Mouse (Mus musculus): ENCODE measurements around the gene Kif2a.

DNA sequence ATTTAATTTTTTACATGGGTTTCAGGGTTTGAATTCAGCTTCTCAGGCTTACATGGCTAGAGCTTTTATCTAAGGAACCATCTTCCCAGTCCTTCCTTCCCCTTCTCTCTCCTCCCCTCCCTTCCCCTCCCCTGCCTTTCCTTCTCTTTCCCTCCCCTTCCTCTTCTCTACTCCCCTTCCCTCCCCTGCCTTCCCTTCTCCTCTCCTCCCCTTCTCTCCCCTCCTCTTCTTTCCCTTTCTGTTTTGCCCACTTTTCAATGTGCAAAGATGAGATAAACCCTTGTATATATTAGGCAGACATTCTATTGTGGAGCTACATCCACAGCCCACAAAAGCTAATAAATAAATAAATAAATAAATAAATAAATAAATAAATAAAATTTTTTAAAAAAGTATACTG is 9.3 kb upstream of the Kif2a start:
- TF ChIP-seq CTCF (IDR thresholded peaks at IDR 0.05; ENCODE audit: borderline replicate concordance, insufficient read depth, low read depth, low read length) (no peak), POLR2A (IDR thresholded peaks at IDR 0.05; ENCODE audit: borderline replicate concordance, insufficient read depth, low read length) (no peak)

All from cerebellum, adult 2 months (tissue).